Mouse (Mus musculus): ENCODE data around the gene Fscn1.

Gene Fscn1

GRCm38 (mm10) chr5:142973971-142974370 lies 13.8 kb downstream of the Fscn1 start:
- no peak for DNase-seq (ENCODE audit: low read depth, low spot score)

GRCm38 (mm10) chr5:142974598-142975121 lies 14.5 kb downstream of the Fscn1 start:
- DNase-seq (ENCODE audit: low read depth, low spot score) = no peak

DNA sequence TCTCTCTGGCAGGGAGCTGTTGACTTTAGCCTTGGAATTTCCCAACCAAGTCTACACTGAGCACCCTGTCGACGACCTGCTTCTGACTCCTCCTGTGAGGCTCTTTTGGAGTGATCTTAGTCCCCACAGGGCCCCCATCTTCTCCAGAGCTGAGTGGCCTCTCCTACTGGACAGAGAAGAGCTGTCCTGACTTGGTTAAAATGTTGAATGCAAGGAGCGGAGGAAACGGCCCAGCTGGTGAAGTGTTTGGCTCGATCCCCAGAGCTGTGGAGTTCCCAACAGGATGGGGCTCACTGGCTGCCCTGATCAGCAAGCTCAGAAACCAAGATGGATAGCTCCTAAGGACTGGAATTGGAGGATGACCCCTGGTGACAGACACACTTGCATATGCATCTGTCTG lies 16.4 kb downstream of the Fscn1 start:
- no peak for DNase-seq (ENCODE audit: low read depth, low spot score)

DNA sequence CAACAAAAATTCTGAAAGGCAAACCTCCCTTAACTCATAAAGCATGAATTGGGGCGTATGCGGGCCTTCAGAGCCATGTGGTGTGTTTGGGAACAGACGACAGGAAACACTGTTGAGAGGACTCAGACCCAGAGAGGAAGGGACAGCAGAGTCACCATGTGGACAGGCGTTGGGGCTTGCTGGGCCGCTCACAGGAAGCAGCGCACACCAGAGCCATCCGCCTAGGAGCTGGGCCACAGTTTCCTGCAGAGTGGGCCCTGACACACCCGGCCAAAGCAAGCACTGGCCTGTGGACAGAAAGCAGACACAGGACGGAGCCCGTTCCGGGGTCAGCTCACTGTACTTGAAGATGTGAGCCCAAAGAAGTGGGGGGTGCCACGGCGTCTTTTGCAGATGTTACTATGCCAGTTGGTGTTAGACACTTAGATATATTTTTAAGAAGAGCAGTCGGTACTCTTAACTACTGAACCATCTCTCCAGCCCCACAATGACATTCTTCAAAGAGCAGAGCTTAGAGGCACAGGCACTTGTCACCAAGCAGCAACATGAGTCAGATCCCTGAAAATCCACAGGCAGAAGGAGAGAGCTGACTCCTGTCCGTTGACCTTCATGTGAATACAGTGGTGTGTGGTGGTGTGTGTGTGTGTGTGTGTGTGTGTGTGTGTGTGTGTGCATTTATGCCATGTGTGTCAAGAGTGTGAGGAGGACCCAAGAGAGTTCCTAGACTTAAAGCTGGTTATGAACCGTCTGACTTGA lies 22.1 kb downstream of the Fscn1 start:
- DNase-seq (ENCODE audit: low read depth, low spot score) = no peak

DNA sequence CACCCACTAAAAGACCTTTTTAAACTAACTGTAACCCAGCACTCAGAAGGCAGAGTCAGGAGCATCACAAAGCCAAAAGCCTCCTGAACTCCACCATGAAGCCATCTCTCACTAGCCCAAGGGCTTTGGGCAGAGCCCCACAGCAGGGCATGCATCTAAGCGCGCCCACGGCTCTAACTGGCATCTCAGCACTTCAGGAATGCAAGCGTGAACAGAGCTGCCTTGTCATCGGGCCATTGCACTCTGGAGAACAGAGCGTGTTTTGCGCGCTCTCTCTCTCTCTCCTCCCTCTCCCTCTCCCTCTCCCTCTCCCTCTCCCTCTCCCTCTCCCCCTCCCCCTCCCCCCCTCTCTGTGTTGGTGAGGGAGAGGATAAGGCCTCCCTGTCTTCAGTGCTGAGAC lies 23.0 kb downstream of the Fscn1 start:
- DNase-seq (ENCODE audit: low read depth, low spot score) = no peak

DNA sequence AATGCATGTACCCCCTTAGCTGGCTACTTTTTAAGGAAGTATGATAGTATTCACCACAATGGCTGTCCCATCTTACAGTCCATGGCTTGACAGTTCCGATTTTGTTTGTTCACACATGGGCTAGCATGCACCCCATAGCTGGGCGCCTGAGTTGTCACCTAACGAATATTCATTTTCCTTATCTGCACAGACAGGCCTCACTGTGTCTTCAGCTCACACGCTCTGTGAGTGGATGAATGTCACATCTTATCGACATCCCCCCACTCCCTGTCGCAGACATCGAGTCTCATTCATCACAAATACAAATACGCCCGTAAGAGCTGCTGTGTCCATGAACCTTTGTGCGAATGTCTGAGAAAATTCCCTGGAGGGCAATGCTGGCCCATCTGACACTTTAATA lies 24.1 kb downstream of the Fscn1 start:
- DNase-seq (ENCODE audit: low read depth, low spot score) = no peak

GRCm38 (mm10) chr5:142988520-142988919 lies 28.4 kb downstream of the Fscn1 start:
- no peak for DNase-seq (ENCODE audit: low read depth, low spot score)

DNA sequence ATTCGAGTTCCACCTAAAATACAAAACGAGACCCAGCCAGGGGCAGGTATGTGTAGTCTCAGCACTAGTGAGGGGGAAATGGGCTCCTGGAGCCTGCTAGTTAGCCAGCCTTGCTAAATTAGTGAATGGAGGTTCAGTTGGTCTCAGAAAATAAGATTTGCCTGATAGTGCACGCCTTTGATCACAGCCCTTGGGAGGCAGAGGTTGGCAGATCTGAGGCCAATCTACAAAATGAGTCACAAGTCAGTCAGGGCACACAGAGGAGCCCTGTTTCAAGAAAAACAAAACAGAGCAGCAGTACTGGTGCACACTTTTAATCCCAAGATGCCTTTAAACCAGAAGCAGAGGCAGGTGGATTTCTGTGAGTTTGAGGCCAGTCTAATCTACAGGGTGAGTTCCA lies 29.0 kb downstream of the Fscn1 start:
- no peak for DNase-seq (ENCODE audit: low read depth, low spot score)

- DNase-seq (ENCODE audit: low read depth, low spot score) = no peak
Measured at GRCm38 (mm10) chr5:142994746-142995145, 34.6 kb downstream of the Fscn1 start.

DNA sequence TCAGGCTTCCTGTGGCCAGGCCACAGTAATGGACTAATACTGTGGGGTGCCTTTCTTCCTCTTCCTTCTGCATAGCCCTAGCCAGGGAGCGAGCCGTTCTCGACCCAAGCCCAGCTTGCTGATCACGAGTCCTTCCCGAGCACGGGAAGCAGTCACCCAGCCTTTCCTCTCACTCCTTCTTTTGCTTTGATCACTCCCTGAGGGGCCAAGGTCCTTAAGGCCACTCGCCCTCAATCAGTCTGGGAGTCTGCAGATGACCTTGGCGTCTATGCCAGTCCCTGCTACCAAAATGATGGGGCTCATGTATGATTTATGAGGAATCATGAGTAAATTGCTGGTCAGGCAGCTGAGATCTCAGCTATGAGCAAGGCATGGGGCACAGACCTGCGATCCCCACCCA lies 37.4 kb downstream of the Fscn1 start:
- no peak for DNase-seq (ENCODE audit: low read depth, low spot score)

DNA sequence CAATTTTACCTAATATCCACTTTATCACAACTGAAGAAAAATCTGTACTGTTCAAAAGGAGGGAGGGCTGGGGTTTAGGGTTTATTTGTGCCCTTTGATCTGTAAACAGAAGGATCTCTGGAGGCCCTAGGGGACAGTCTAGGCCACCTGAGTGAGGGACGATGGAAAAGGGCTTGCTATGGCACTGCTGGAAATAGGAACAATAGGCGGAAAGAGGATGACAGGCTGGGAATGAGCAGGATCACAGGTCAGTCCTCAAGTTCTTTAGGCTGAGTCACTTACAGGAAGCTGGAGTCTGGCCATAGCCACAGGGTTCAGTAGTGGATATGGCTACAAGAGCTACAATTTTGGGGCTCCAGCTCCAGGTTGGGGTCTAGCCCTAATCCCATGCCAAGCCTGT lies 38.0 kb downstream of the Fscn1 start:
- no peak for DNase-seq (ENCODE audit: low read depth, low spot score)

GRCm38 (mm10) chr5:143000091-143000490 lies 39.9 kb downstream of the Fscn1 start:
- no peak for DNase-seq (ENCODE audit: low read depth, low spot score)

GRCm38 (mm10) chr5:143000654-143001500 lies 40.7 kb downstream of the Fscn1 start:
- DNase-seq (ENCODE audit: low read depth, low spot score) = no peak

DNA sequence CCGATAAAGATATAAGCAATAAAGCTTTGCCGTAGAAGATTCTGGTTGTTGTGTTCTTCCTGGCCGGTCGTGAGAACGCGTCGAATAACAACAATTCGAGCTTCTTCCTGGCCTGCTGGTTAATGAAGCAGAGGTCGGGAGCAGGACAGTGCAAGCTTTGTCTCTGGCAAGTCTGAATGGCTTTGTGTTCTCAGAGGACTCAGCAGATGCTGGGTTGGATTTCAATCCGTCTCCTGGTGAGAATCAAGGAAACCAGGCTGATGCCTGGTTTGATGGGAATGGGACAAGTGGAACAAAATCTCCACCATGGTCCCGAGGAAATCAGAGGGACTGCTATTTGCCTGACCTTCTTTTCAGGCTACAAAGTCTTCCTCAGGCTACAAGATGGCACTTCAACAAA lies 49.2 kb downstream of the Fscn1 start:
- no peak for DNase-seq (ENCODE audit: low read depth, low spot score)

- no peak for DNase-seq (ENCODE audit: low read depth, low spot score)
Measured at GRCm38 (mm10) chr5:143017401-143017800, 57.3 kb downstream of the Fscn1 start.
